Mouse (Mus musculus) left cerebral cortex, adult 18-20 months (tissue): ENCODE data around the gene Zfp217. TPM values are rescaled to one million over a fixed set of nuclear protein-coding genes. Genes with fewer than 3 reads are reported as not detected.
"Not testable (repeated sequence)": the region's sequence is repeated elsewhere in the genome, so short reads cannot be mapped to it uniquely, and the experiment has no call there.

ENCODE experiments used
- DNase-seq, 2 experiments: peaks; one replicate each; pipeline ENCODE4 v3.0.0; 2021 to 2022; ENCODE audit warnings: low spot score in 2 of 2, mixed read lengths in 1 of 2
- long read RNA-seq, 2 experiments: library from polyadenylated mRNA; stranded (forward); transcript quantifications; one replicate each; pipeline ENCODE4 v2.0.0; 2021
- total RNA-seq, 2 experiments: library from RNA; stranded (reverse); gene quantifications; 2 replicates each; pipeline ENCODE4 v1.2.3; 2021

Zfp217 gene
- 1 to 10 TPM; 2.8 to 3.0 TPM for total RNA-seq
- long read RNA-seq, experiment 1, partial matches to known transcripts = 1 of 1 reads
- long read RNA-seq, experiment 1, other reads (novel, unspliced or antisense) = 0 of 1 reads
- long read RNA-seq, experiment 2 = 0 reads

DNA sequence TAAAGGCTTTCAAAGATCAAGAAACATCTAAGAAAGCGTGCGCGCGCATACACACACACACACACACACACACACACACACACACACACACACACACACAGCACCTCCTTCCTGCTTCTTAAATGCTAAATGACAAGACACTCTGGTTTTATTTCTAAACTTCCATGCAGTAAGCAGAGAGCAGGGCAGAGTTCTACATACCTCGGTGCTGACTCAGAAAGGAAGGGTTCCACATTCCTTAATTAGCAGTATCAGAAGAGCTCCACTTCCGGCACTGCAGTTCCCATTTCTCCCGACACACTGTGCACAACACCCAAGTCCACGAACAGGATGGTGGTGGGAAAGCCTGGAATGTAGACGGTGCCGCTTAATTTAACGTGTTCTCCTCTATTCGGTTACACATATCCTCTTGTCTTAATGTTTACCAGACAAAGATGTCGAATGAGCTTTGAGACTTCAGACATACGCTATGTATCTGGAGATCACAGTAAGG, at the start of gene Zfp217:
Zfp217 (minus strand) TSS at position 443 of the 493 bp plus-strand sequence.
- no peak for DNase-seq

DNA sequence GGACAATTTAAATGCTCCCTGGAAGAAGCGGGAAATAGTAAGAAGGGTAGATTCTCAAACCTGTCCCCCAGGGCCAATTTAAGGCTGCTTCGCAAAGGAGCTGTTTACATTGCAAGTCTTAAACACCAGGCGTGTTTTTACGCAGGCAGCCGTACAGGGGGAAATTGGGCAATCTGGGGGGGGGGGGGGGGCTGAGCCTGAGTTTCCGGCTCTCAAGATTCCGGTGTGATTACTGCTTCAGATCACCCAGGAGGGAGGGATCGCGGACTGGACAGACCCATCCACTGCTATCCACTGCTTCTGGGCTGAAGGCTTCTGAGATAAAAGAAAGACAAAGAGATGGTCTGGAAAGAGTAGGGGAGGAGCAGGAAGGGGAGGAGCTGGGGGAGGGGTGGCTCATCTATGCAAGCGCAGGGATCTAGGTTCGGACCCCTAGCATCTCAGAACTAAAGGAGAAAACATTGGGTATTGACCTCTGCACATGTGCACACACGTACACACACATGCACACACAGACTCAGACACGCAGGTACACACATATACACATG, 47.7 kb upstream of the Zfp217 start:
- DNase-seq = no peak

DNA sequence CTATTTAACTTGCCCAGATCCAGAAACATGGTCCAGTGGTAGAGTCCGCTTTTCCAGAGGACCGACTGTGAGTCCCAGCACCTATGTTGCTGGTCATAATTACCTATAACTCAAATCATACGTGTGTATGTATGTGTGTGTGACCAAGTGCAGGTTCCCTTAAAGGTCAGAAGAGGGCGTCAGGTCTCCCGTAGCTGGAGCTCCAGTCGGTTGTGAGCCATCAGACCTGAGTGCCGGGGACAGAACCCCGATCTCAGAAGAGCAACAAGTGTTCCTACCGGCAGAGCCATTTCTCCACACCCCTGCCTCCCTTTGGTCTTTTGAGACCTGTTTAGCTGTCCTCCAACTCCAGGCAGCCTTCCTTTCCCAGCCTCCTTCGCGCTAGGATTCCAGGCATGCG, 46.9 kb upstream of the Zfp217 start:
- no peak for DNase-seq

DNA sequence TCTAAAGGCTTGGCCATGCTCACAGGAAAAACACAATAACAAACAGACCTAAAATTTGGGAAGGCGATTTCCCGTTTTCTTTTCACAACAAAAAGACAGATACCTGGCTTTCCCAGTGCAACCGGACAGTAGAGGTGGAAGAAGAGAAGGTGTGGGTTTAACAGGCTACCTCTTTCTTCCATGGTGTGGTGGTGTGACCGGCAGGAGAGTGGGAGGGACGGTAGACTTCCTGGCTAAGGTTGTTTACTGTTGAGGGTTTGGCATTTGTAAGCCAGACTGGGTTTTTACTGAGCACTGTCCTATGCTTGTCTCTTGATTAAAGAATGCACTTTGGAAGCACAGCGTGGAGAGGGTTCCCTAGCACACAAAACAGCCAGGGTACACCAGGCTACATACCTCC, 45.9 kb upstream of the Zfp217 start:
- no peak for DNase-seq

DNA sequence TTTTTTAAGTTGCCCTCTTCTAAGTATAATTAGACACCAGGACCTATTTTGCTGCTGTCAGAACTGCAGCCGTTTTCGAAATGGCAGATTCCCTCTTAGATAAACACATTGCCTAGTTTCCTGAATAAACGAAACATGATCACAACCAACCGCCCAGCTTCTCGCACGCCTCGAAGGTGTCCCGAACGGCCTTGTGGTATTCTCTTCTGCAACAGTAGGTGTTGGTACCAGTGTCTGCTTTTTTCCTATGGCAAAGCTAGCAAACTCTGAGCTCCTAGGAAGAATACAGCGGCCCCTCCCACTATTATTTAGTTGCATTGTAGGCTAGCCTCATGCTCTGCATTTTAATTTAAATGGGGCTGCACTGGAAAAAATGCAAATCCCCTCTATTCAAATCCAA, 45.3 kb upstream of the Zfp217 start:
- DNase-seq = no peak

GRCm38 (mm10) chr2:170192731-170193149, 44.8 kb upstream of the Zfp217 start:
- DNase-seq = no peak

GRCm38 (mm10) chr2:170188721-170189120, 40.8 kb upstream of the Zfp217 start:
- no peak for DNase-seq

GRCm38 (mm10) chr2:170185137-170185837, 37.4 kb upstream of the Zfp217 start:
- DNase-seq = no peak

GRCm38 (mm10) chr2:170184175-170184983, 36.5 kb upstream of the Zfp217 start:
- peak in 1 of 2 experiments; percentile 41 for DNase-seq

GRCm38 (mm10) chr2:170183851-170184174, 35.9 kb upstream of the Zfp217 start:
- no peak for DNase-seq

- no peak for DNase-seq
Measured at GRCm38 (mm10) chr2:170181862-170182261, 34.0 kb upstream of the Zfp217 start.

- not testable (repeated sequence) for DNase-seq
Measured at GRCm38 (mm10) chr2:170180769-170181168, 32.9 kb upstream of the Zfp217 start.

GRCm38 (mm10) chr2:170179317-170179716, 31.4 kb upstream of the Zfp217 start:
- no peak for DNase-seq

DNA sequence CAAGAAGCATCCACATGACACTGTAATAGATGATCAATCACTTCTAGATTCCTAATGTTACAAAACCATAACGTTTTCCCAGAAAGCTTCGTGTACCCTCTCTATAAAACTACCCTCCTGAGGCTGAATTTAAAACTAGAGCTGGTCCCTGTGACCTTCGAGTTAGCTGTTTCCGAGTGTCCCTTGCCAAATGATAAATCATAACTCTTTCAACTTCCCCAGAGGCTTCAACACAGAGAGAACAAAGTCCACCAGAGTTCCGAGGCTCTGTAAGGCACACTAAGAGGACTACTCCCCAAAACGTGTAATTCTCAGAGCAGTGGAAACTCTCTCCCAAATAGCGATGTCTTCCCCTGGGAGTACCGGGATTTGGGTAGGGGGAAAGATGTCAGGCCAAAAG, 29.4 kb upstream of the Zfp217 start:
- no peak for DNase-seq

DNA sequence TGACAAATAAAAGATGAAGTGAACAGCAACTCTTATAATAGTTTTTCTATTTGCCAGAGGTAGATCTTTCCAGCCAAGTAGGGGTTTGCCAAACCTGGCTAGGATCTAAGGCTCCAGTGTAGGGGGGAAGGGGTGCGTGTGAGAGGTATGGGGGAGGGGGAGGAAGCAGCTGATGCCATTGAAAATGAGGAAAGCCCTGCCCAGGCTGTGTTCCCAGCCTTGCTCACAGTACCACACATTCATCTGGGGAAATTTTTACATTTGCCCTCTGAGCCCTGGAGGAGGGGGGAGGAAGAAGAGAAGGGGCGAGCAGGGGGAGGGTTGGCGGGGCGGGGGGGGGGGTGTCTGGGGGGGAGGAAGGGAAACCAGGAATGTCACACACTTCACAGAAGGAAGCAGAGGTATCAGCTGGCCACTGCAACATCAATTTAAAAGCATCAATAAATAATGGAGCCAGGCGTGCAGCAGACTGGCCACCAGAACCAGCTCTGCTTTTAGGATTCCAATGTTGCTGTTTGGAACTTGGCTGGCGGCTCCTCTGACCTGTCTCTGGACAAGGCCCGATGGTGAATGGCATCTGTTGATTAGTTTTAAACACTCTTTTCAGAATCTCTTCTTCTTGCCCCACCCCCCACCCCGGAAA, 28.5 kb upstream of the Zfp217 start:
- DNase-seq = no peak

GRCm38 (mm10) chr2:170175661-170176150, 27.8 kb upstream of the Zfp217 start:
- DNase-seq = no peak

- no peak for DNase-seq
Measured at GRCm38 (mm10) chr2:170175190-170175589, 27.3 kb upstream of the Zfp217 start.

GRCm38 (mm10) chr2:170169062-170169461, 21.2 kb upstream of the Zfp217 start:
- no peak for DNase-seq

- no peak for DNase-seq
Measured at GRCm38 (mm10) chr2:170165649-170166048, 17.7 kb upstream of the Zfp217 start.

- DNase-seq = no peak
Measured at GRCm38 (mm10) chr2:170163671-170164462, 16.0 kb upstream of the Zfp217 start.
